Mouse (Mus musculus) intestine, embryonic 16.5 days (tissue): ENCODE measurements around the gene Tbc1d16. TPM values are rescaled to one million over a fixed set of nuclear protein-coding genes. Genes with fewer than 3 reads are reported as not detected.

Experiments used
- ATAC-seq: fragments of 200-750 bp; cut with Nextera tagmentation; 2 replicates; pipeline ENCODE4 v1.8.0; 2017; ENCODE audit warnings: moderate TSS enrichment, moderate library complexity
- H3K27ac ChIP-seq: fragments of 300-500 bp; sonication (generic); 2 replicates; pipeline ENCODE4 v1.5.1; 2014; ENCODE audit warnings: mild to moderate bottlenecking, low read length
- H3K27me3 ChIP-seq: fragments of 300-500 bp; sonication (generic); replicated peaks from 2 replicates; pipeline ENCODE4 v1.6.1; 2014; ENCODE audit warnings: low read length, control low read depth, mixed read lengths; ENCODE audit not compliant: control insufficient read depth, insufficient read depth
- H3K36me3 ChIP-seq: fragments of 300-500 bp; sonication (generic); 2 replicates; pipeline ENCODE4 v1.6.1; 2014; ENCODE audit warnings: low read length, control low read depth; ENCODE audit not compliant: control insufficient read depth, insufficient read depth
- H3K4me1 ChIP-seq: fragments of 300-500 bp; sonication (generic); 2 replicates; pipeline ENCODE4 v1.6.1; 2014; ENCODE audit warnings: low read length, control low read depth, mixed read lengths; ENCODE audit not compliant: control insufficient read depth, insufficient read depth
- H3K4me2 ChIP-seq: fragments of 300-500 bp; sonication (generic); 2 replicates; pipeline ENCODE4 v1.6.1; 2014; ENCODE audit warnings: low read depth, low read length, control low read depth
- H3K4me3 ChIP-seq: fragments of 300-500 bp; sonication (generic); 2 replicates; pipeline ENCODE4 v1.5.1; 2014; ENCODE audit warnings: mild to moderate bottlenecking, low read length
- H3K9ac ChIP-seq: fragments of 300-500 bp; sonication (generic); 2 replicates; pipeline ENCODE4 v1.6.1; 2014; ENCODE audit warnings: low read depth, low read length
- H3K9me3 ChIP-seq: fragments of 300-500 bp; sonication (generic); 2 replicates; pipeline ENCODE4 v1.6.1; 2016; ENCODE audit warnings: low read length, control low read depth; ENCODE audit not compliant: control insufficient read depth
- WGBS: fragments of 180-500 bp; shearing (Covaris S2); extraction: QIAGEN DNeasy Blood & Tissue Kit; methylation state at CpG from one replicate; pipeline ENCODE4 v1.1.7; 2014; 5-methylcytosine and 5-hydroxymethylcytosine counted together
- polyA plus RNA-seq: library from polyadenylated mRNA; unstranded; fragments of >200 nt; fragmentation: Nextera tagmentation; extraction: Ambion mirVana; gene quantifications from 2 replicates; pipeline ENCODE4 v1.2.1, GENCODE M21; 2015

Tbc1d16 gene
- polyA plus RNA-seq, 1 experiment from 2014 or later, result 12.7 TPM

DNA sequence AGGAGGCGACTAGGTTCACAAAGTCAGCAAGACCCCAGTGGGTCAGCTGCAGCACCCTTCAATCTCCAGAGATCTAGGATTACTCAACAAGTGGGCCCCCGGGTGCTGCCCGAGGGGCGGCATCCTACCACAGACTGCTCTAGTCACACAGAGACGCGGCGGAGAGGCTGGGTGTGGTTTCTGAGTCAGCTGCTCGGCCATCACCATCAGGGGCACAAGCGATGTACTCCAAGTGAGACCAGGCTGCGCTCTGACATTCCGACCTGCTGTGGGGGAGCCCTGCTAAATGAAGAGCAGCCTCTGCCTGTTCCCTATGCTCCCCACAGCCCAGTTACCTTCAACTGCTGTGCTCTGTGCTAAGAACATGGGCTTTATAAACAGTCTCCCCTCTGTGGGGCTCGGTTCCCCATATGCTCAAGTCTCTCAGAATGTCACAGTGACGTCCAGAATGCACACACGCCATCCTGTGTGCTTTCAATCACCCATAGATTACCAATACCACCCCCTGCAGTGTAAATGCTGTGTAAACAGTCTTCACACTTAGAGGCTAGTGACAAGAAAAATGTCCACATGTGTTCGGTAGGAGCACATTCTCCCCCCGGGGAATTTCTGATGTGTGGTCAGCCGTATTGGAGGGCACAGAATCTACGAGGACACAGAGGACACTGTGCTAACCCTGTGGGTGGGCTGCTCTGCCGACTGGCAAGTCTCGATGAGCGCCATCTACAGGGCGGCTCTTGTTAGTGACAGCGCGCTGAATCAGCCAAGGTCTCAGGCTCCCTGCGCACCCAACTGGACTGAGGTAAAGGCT, 41.1 kb downstream of the Tbc1d16 start:
- Histone ChIP-seq H3K4me3 (no peak overlapping the region), H3K9ac (no peak overlapping the region), H3K4me2 (no peak overlapping the region), H3K36me3 (no peaks in the 10 kb centered on the region), H3K27ac (peak overlapping the region; percentile 47; the same call in 1 of the 2 replicates), H3K9me3 (no peaks in the 10 kb centered on the region), H3K27me3 (no peaks in the 10 kb centered on the region), H3K4me1 (peaks cover 54% of the 10 kb centered on the region)
- 38% methylated on average over 25 of the region's 25 CpGs for WGBS
- peak; percentile 21; the same call in 1 of the 2 replicates for ATAC-seq

DNA sequence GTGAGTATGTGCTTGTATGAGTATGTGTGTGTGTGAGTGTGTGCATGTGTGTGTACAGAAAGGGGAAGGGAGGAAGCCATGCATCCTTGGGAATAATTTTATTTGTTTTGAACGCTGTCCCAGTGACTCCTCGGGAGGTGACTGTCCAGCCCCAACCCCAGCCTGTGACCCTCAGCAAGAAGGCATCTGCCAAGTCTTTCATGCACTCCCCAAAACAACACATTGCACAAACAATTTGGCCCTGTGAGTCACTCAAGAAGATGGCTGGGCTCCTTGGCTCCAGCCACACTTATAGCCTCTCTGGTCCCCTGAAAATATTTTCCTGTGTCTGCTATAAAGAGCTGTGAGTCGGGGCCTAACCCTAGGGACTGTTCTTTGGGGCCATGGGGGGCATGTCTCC, 41.9 kb downstream of the Tbc1d16 start:
- no peak for ATAC-seq
- Histone ChIP-seq H3K9ac (no peak overlapping the region), H3K4me1 (peaks cover 49% of the 10 kb centered on the region), H3K36me3 (no peaks in the 10 kb centered on the region), H3K4me3 (no peak overlapping the region), H3K27ac (no peak overlapping the region), H3K27me3 (no peaks in the 10 kb centered on the region), H3K4me2 (no peak overlapping the region), H3K9me3 (no peaks in the 10 kb centered on the region)
- WGBS, result 81% methylated on average over 3 of the region's 3 CpGs

DNA sequence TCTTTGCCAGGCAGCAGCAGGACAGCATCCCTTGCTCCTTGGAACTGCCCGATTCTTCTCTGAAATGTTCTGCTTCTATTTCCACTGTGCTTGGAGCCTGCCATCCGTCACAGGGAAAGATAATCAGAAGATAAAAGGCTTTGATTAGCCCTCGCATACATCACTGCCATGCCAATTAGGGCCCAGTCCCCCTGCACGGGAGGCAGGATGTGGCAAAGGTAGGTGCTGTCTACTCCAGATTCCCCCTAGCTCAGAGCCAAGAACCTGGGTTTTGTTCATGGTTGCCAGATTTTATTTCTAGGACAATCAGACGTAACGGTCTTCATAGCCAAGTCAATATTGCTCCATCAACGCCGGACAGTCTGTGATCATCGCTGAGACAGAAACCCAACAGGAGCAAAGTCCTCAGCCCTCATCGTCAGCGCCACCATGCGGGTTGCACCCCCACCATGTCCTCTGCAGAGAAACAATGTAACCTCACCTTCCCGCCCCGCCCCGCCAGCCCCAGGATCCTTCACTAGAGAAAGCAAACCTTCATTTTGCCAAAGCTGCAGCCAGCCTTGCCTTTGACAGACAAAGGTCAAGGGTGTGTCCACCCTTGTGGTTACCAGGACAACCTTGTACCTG, 44.5 kb downstream of the Tbc1d16 start:
- ATAC-seq, result no peak; the same call in 1 of the 2 replicates

DNA sequence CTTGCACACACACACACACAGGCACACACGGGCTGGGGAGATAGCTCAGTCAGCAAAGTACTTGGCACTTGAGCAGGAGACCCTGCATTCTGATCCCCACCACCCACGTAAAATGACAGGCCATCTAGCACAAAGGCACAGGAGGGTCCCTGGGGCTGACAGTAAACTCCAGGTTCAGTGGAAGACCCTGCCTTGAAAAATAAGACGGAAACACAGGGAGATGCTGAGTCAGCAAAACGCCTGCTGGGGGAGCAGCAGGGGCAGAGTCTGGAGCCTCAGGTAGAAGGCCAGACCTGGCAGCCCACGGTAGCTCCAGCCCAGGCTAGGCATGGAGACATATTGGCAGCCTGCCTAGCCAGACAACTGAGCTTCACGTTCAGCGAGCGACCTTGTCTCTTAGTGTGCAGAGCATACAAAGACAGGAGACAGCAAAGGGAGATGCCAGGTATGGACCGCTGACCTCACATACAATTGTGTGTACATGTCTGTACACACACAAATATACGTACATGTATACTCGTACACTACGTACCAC, 46.4 kb downstream of the Tbc1d16 start:
- Histone ChIP-seq H3K4me1 (peaks cover 26% of the 10 kb centered on the region), H3K9ac (no peak overlapping the region), H3K27me3 (no peaks in the 10 kb centered on the region), H3K27ac (no peak overlapping the region), H3K9me3 (no peaks in the 10 kb centered on the region), H3K4me2 (no peak overlapping the region), H3K4me3 (no peak overlapping the region), H3K36me3 (no peaks in the 10 kb centered on the region)
- 81% methylated on average over 12 of the region's 12 CpGs for WGBS
- no peak for ATAC-seq

More for the DNA sequence above, 44.5 kb downstream of the Tbc1d16 start:
- no peak overlapping the region for H3K4me2 ChIP-seq
- no peaks in the 10 kb centered on the region for H3K27me3 ChIP-seq
- WGBS, result 54% methylated on average over 15 of the region's 15 CpGs
- H3K27ac ChIP-seq, result 0 out of 2 replicates have a peak overlapping the region, but pooled peaks have one; percentile 17
- peaks cover 38% of the 10 kb centered on the region for H3K4me1 ChIP-seq
- no peak overlapping the region for H3K4me3 ChIP-seq
- no peaks in the 10 kb centered on the region for H3K9me3 ChIP-seq
- no peaks in the 10 kb centered on the region for H3K36me3 ChIP-seq
- H3K9ac ChIP-seq, result no peak overlapping the region

DNA sequence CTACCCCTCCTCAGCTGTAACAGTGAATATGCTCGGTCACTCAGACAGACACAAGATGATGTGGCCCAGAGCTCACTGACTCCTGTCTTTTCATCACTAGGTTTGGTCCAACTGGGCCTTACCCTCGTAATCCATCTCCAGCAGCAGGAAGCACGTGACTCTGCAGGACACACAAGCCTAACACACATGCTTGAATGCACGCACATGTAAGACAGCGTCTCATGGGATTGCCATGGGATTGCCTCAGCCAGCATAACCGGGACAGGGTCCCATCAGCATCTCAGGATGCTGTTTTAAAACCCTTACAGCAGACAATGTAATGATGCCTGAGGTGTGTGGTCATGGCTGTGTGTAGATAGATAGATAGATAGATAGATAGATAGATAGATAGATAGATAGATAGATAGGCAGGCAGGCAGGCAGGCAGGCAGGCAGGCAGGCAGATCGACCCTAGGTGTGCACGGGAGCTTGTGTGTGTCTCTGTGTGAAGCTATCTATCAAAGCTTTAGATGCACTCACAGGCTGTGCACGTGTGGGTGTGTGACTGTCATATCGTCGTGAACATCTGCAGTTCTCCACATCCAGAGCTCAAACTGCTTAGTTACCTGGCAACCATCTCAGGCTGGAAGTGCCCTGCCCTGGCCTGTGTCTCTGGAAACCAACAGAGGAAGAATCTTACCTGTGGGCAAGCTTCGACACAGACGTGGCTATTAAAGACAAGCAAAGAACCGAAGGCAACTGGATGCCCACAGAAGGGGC, 47.3 kb downstream of the Tbc1d16 start:
- no peak overlapping the region for H3K9ac ChIP-seq
- no peaks in the 10 kb centered on the region for H3K27me3 ChIP-seq
- WGBS, result 77% methylated on average over 14 of the region's 14 CpGs
- no peak overlapping the region for H3K4me3 ChIP-seq
- ATAC-seq, result no peak
- no peaks in the 10 kb centered on the region for H3K36me3 ChIP-seq
- no peaks in the 10 kb centered on the region for H3K9me3 ChIP-seq
- peaks cover 26% of the 10 kb centered on the region for H3K4me1 ChIP-seq
- no peak overlapping the region for H3K27ac ChIP-seq
- no peak overlapping the region for H3K4me2 ChIP-seq

DNA sequence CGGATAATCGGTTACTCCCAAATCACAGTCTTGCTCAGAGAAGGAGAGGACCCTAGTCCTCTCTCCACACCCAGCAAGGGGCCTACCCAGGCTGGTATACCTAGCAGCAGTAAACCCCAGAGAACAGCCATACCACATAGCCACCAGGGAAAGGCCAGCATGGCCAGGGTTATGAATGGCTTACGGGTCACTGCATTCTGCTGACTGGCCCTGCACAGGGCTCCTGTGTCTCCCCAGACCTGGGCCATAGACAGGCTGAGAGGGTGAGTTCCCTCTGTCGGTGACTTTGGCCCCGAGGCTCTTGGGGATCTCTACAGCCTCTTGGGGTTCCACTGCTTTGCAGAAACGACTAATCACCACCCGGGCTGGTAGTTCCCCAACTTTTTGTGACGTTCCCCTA, 50.0 kb downstream of the Tbc1d16 start:
- H3K9ac ChIP-seq, result no peak overlapping the region
- H3K4me3 ChIP-seq, result no peak overlapping the region
- H3K9me3 ChIP-seq, result no peaks in the 10 kb centered on the region
- no peaks in the 10 kb centered on the region for H3K27me3 ChIP-seq
- ATAC-seq, result no peak
- WGBS, result 80% methylated on average over 8 of the region's 8 CpGs
- H3K4me1 ChIP-seq, result peaks cover 10% of the 10 kb centered on the region
- H3K4me2 ChIP-seq, result no peak overlapping the region
- H3K27ac ChIP-seq, result no peak overlapping the region
- peaks cover 6% of the 10 kb centered on the region; the same call in 1 of the 2 replicates for H3K36me3 ChIP-seq

DNA sequence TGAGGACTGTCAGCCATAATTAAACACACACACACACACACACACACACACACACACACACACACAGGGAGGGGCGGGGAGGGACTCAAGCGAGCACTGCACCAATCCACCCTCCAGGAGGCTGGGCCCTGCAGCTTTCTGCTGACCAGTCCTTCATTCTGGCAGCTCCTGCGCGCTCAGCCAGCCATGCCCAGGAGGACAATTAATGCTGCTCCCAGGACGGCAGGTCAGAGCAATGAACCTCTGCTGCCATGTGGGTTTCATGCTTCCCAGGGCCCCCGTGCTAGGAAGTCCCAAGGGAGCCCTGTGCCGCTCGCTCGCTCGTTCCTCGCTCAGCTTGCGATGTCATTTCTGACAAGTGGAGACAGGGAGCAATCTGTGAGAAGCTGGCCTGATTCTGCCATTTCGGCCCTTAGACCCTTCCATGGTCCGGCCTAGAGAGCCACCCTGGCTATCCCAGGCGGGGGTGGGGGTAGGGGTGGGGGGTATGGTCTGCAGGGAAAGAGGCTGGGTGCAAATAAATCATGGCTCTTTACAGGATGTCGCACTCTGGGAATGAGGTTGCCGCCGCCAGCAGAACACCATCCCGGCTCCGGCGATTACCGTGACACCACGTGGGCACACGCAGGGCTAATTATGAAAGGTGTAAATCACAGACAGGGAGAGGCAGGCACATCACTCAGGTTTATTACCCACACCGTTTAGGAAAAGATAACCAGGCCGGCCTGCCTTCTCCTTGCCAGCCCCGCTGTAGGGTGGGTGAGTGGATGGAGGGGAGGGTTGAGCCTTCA, 51.7 kb downstream of the Tbc1d16 start:
- no peak overlapping the region for H3K27ac ChIP-seq
- 57% methylated on average over 27 of the region's 27 CpGs for WGBS
- H3K4me3 ChIP-seq, result no peak overlapping the region
- H3K36me3 ChIP-seq, result peaks cover 6% of the 10 kb centered on the region; the same call in 1 of the 2 replicates
- H3K9ac ChIP-seq, result no peak overlapping the region
- peaks cover 9% of the 10 kb centered on the region for H3K4me1 ChIP-seq
- no peaks in the 10 kb centered on the region for H3K9me3 ChIP-seq
- no peak overlapping the region for H3K4me2 ChIP-seq
- peak; percentile 36; the same call in 1 of the 2 replicates for ATAC-seq
- H3K27me3 ChIP-seq, result no peaks in the 10 kb centered on the region

GRCm38 (mm10) chr11:119171588-119171987, 56.7 kb downstream of the Tbc1d16 start:
- H3K9me3 ChIP-seq, result no peaks in the 10 kb centered on the region
- H3K4me2 ChIP-seq, result no peak overlapping the region
- ATAC-seq, result no peak
- H3K4me3 ChIP-seq, result no peak overlapping the region
- no peaks in the 10 kb centered on the region for H3K27me3 ChIP-seq
- peaks cover 6% of the 10 kb centered on the region; the same call in 1 of the 2 replicates for H3K36me3 ChIP-seq
- H3K9ac ChIP-seq, result no peak overlapping the region
- no peak overlapping the region for H3K27ac ChIP-seq
- H3K4me1 ChIP-seq, result peaks cover 2% of the 10 kb centered on the region
- 91% methylated on average over 7 of the region's 7 CpGs for WGBS
